Mouse (Mus musculus) bone marrow macrophage, adult 2 months (primary cell): ENCODE data around the gene Dlg1.

Experiments
- CTCF ChIP-seq: IDR thresholded peaks from 2 replicates; pipeline ENCODE4 v1.5.1; 2012; ENCODE audit warnings: low read depth, mild to moderate bottlenecking, low read length, moderate library complexity
- POLR2A ChIP-seq: IDR thresholded peaks from 2 replicates; pipeline ENCODE4 v1.6.1; 2012; ENCODE audit warnings: mild to moderate bottlenecking, low read depth, low read length, borderline replicate concordance

GRCm38 (mm10) chr16:31880146-31880840 lies 217.1 kb downstream of the Dlg1 start:
- TF ChIP-seq CTCF (no peak), POLR2A (no peak)
